Mouse (Mus musculus): ENCODE measurements around the gene Sptssb.

Sptssb gene

DNA sequence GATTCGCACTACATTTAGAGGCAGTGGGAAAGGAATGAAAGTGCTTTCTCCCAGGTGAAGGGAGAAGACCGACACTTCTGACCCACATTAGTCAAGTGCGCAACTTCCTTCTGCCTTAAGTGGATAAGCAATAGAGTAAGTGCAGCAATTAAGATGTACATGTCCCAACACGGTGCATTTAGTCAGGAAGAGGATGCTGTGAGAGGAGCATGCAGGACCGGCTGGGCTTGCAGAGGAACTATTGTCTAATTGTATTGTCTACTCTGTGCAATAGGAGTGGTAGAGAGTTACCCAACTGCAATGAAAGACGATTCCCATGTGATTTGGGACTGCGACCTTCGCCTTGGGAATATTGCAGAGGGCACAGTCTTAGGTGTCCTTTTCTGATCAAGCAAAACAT is 30.2 kb downstream of the Sptssb start:
- DNase-seq (ENCODE audit: low spot score) = no peak

DNA sequence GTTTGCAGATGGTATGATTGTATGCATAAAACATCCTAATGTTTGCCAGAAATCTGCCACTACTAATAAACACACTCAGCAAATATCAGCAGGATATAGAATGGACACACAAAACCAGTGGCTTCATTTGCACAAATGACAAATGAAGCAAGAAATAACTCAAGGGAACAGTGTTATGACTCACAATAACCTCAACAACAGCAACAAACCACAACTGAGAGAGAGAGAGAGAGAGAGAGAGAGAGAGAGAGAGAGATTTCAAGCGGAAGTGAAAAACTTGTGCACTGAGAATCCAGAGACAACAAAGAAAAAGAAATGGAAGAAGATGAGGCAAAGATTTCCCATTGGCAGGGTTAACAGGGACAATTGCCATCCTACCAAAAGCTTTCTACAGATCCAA is 35.2 kb downstream of the Sptssb start:
- no peak for DNase-seq (ENCODE audit: low spot score)

DNA sequence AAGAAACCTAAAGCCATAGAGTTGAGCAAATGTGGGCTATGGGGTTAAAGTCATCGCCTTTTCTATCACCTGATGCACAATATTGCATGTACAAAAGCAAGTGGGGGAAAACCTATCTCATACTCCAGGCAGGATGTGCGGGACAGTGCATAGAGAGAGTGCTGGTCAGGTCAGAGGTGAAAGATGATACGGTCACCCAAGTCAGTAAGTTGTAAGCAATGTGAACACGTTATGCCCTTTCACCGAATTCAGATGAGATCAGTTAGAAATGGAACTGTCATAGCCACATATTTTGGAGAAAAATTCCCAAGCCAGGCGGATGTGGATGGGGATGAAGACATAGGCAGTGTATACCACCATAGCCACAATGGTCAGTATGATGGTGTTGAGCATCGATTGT is 39.1 kb downstream of the Sptssb start:
- no peak for DNase-seq (ENCODE audit: low spot score)

DNA sequence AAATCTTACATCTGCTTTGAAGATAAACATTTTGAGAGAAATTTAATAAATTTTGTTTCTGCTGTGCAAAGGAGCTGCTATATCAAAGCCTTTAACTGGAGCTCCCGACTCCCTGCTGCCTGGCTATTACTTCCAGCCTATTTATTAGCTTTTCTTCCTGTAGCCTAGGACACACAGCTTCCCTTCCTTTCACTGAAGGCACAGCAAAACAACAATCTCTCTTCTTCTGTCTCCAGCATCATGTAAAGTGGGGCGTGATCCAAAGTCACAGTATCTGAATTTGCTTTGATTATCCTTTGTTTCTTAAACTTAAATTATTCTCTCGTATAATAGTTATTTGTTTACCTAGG is 39.9 kb downstream of the Sptssb start:
- no peak for DNase-seq (ENCODE audit: low spot score)

DNA sequence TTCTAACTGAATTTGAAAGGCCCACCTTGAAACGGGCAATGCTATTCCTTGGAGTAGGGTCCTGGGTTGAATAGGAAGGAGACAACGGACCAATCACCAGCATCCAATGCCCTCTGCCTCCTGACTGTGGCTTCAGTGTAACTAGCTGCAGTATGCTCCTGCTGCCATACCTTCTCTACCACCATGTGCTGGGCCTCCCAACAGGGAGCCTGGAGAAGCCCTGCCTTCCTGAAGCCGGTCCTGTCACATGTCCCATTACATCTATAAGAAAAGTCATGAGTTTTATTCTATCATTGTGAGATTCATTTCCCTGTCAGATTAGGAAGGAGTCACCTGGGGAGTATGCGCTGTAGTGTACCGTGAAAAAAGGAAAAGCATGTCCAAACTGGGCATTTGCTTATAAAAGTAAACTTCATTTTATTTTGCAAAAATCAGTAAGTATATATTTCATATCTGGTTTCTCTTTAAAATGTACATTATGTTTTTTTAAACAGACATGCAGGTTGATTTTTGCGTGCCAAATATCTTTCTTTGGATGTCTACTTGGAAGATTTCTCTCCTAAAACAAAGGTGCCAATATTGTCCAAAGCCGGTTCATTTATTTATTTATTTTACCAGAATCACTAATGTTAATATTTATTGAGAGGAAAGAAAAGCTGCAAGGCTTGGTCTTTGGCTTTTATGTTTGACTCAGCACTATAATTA is 40.4 kb downstream of the Sptssb start:
- DNase-seq (ENCODE audit: low spot score) = no peak

DNA sequence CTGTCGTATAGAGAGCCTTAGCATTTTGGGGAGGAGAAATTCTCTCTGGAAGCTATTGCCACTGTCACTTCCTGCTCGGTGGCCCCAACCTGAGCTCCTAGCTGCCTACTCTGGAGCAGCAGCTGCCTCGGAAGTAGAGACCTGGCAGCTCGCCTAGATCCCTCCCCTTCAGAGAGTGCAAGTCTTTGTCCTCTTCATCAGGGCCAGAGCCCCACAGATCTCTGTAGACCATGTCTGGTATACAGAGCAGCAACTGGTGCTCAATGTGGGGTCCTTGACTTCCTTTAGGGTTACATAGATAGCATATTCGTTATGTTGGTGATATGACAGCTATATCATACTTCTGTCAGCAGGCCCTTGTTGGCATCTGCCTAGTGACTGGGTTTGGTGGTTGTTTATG is 41.3 kb downstream of the Sptssb start:
- DNase-seq (ENCODE audit: low spot score) = no peak

DNA sequence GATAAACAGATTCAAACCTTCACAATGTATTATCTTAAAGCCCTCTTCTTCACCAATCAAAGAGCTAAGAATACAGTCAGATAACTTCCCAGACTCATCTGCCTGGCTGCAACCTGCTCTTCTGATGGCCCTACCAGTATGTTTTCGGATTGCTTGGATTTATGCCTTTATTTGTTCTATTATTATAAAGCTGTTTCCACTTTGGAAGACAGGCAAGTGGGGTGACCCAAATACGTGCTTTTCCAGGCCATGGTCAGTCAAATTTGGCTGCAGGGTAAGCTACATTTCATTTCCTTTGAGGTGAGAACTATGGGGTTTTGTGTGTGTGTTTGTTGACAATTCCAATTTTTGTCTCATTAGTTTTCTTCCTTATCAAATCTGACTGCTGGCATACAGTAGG is 43.2 kb downstream of the Sptssb start:
- DNase-seq (ENCODE audit: low spot score) = no peak

DNA sequence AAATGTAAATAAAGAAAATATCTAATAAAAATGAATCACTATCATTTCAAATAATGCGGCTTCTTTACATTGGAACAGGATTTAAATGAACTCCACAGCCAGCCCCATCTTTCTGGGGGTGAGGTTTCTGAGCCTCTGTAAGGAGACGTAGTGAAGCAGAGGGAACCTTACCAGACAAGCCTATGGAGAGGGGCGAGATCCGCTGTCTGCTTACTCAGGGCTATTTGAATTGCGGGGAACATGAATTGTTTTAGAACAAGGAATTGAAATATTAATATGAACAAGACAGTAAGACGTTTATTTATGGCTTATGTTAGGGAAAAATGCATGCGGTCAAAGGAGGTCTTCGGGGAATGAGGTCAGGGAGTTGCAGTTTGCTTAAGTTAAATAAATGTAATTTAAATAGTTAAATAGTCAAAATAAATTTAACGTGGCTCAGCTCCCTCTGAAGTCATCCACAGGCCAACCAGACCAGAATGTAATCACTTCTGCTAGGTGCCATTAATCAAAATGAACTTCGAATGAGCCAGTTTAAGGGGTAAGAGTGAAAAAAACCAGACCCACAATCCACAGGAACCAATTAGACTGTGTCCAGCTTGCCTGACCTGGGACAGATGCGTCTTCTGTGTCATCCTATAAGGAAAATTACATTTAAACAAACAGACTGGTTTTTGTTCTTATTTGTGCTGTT is 46.6 kb downstream of the Sptssb start:
- DNase-seq (ENCODE audit: low spot score) = no peak

DNA sequence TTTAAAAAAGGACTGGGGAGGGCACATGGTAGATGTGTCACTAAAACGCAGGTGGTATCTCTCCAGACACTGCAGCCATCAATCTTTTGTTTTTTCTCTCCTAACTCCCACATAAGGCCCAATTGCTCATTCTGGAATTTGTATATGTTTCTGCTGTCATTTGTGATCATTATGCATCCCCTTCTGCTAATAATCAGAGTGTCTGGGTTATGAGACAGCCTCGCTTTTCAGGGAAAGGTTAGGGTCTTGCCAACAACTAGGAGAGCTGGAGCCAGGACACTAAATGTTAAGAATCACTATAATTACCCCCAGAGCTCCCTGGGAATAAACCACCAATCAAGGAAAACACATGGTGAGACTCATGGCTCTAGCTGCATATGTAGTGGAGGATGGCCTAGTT is 47.3 kb downstream of the Sptssb start:
- DNase-seq (ENCODE audit: low spot score) = no peak

DNA sequence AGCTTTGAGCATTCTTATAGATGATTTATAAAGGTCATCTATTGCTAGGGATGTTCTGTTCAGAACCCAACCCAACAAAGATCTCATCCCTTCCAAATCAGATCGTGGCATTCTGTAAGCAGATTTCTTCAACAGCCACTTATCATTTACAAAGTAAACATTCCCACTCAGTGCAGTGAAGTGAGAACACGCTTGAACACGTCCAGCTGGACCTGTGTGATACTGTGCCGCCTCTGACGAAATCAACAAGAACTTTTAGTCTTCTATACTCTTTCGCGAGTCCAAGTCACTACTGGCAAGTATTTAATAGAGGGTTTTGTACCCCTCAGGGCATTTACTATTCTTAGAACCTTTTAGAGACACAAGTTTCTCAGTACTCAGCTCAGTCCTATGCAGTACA is 51.3 kb downstream of the Sptssb start:
- no peak for DNase-seq (ENCODE audit: low spot score)

DNA sequence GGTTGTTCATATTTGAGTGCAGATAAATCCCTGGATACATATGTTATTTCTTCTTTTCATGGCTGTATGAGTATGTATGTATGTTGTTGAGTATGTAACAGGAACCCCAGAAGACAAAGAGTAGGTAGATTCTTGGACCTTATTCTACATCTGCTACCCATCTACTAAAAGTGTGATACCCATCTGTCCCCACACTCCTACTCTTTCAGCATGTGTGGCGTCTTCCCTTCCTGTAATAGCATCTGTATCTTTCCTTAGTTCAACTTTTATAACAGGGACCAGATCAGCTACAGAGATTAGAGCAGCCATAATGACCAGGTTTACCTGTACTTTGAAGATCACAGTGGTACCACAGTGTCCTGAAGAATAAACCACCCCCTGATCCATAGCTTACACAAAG is 56.6 kb downstream of the Sptssb start:
- DNase-seq (ENCODE audit: low spot score) = no peak

DNA sequence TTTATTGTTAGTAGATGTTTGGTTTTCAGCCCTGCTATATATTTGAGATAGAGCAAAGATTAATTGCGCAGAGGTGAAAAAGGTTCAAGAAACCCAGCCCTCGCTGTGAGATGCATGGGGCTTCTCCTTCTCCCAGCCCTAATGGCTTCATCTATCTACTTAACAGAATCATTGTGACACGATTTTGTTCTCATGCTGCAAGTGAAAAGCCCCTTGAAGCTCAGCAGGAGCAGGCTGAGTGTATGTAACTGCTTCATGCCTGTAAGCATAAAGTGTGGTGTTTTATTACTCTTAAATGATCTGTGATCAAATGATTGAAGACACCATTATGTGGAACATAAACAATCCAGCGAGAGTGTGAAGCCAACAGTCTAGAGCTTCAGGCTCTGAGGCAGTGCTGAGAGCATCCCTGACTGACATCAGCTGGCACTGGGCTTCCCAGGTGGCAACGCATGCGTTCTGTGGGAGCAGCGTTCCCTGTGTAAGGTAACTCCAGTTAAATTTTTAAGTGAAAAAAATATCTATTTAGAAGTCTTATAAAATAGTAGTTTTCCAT is 58.8 kb downstream of the Sptssb start:
- no peak for DNase-seq (ENCODE audit: low spot score)

DNA sequence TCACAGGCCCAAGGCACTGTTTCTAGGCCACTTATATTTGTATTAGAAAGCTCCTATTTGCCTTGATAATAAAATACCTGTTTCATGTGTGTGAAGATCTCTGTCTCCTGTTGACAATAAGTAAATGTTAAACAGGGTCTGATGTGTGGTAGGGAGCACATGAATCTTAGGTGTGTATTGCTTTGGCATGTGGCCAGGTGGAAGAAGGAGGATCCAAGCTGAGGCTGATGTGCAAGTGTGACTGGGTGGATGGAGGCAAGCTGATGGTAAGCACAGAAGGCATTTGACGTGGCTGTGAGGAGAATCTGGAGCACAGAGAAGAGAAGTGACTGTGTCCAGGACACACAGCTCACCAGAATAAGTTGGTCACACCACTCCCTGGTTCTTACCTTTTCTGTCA is 60.6 kb downstream of the Sptssb start:
- DNase-seq (ENCODE audit: low spot score) = no peak

DNA sequence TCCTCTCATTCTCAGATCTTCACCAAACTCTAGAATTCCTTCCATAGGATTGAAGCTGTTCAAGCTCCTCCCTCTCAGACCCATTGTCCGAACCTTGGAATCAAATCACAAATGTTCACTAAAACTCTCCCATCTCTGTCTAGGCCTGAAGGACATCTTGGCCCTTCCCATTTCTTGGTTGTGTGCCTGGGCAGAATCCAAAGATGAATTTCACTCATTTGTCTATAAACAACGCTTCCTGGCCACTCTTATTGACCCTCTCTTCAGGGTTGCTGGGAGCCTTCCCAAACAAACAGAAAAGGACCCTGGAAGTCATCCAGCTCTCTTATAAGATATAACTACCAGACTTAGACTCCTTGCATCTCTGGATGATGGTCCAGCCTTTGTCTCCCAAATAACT is 61.8 kb downstream of the Sptssb start:
- DNase-seq (ENCODE audit: low spot score) = no peak

DNA sequence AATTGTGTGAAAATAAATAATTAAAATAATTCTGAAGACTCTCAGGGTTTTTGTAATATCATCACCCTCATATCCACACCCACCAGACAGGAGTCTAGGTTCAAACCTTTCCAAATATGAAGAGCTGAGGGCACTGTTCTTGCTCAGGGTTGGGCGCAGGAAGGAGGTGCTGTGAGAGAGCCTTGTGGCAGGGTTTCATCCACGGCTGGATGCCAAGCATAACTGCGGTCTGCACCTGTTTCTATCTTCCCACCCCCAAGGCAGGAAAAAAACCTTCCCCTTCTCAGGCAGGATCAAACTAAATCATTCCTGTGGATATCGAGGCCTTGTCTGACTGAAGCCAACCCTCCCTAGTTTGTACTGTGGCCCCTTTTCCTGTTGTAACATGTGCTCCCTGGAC is 62.2 kb downstream of the Sptssb start:
- no peak for DNase-seq (ENCODE audit: low spot score)

DNA sequence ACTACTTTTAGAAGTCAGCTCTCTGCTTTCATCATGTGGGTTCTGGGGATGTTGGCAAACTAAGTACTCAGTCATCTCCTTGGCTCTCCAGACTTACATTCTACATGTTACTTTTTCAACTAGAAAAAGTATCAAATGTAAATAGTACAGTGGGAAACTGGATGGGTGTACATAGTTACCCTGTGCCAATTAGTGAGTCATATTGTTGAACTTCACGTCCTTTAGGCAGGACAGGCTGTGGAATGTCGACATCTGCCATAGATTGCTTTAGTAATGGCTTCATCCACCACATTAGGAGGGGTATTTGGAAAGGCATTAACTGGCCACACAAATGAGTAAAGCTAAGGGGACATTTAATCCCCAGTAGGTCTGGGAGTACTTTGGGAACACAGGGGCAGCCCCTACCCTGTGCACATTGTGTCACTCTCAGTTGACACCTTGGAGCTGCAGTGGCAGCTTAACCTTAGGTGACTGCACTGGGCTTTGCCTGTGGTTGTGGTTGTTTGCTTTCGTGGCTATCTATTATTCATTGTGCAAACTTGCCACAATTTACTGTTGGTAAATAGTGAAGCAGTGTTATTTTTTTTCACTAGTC is 66.8 kb downstream of the Sptssb start:
- no peak for DNase-seq (ENCODE audit: low spot score)

DNA sequence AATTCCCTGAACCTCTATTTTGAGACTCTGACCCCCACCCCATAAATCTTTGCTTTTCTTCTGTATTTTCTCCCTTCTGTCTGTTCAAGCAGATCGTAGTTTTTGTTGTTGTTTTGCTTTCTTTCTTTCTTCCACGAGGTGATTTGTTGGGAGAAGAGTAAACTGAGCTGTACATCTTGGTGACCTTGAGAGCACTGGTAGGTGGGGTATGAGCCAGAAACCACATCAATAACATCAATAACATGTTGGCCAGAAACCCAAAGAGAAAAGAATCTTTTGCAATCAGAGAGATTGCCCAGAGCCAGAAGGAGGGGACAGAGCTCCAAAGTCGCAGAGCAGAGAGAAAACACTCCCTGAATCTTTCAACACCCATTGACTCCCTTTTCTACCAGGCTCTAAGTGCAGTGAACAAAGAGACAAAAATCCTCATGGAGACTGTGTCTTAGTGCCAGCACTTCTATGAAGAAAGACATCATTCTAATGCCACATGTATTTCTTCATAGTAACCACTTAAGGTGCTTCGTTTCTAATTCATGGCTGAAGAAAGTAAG is 80.4 kb downstream of the Sptssb start:
- no peak for DNase-seq (ENCODE audit: low spot score)

DNA sequence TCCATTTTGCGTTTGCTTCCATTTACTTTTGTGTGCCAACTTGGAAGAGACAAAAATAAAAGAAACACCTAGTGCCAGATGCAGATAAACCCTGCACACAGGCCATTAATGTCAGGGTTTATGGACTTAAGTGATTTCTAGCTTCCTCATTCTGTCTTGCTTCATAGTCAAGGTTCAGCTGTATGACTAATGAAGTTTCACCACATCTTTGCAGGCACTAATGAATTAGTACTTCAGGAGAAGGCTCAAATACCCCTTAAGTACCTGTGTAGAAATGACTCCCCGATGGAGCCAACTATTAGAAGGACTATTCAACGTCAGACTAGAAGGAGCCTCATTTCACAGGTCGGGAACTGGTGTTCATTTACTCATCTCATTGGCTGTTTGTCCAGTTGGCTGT is 86.4 kb downstream of the Sptssb start:
- no peak for DNase-seq (ENCODE audit: low spot score)
